Mouse (Mus musculus) ES-Bruce4 (cell line): Measurements from ENCODE around the gene Nfatc4.

Experiments
- CTCF ChIP-seq: IDR thresholded peaks from one replicate; pipeline ENCODE4 v1.8.1; 2011; ENCODE audit warnings: low read depth, low read length
- POLR2A ChIP-seq: IDR thresholded peaks from one replicate; pipeline ENCODE4 v1.8.1; 2011; ENCODE audit warnings: low read length; ENCODE audit not compliant: insufficient read depth

- TF ChIP-seq CTCF: no peak
- TF ChIP-seq POLR2A: no peak
Observed at GRCm38 (mm10) chr14:55873242-55873713, 50.3 kb downstream of the Nfatc4 start.
